Mouse (Mus musculus) CH12F3 (cell line): ENCODE measurements around the gene C1qb.

ENCODE experiments used
- in situ Hi-C: fragments of 300-500 bp; cut with MboI; formaldehyde crosslinking; loops from 2 replicates; pipeline ENCODE4 v1.14.3; 2020; ENCODE audit warnings: low sequenced_read_pairs

The C1qb gene

DNA sequence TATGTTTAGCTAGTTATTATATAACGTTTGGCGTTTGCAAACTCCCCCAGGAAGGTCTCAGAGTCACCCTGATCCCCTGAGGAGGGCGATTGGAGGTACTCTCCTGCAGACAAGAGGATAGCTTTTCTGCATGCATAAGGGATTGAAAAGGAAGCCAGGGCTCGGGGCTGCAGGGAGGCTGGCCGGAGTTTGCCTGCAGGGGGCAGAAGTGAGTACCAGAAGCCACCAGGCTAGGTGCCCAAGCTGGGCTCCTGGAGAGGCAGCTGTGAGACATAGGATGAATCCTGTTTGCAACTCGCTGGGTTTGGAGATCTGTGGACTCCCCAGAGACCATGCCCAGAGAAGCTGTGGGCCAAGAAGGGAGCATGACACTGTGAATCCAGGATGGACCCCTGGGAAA lies 30.9 kb downstream of the C1qb start:
- in situ Hi-C loops = no loop called here

DNA sequence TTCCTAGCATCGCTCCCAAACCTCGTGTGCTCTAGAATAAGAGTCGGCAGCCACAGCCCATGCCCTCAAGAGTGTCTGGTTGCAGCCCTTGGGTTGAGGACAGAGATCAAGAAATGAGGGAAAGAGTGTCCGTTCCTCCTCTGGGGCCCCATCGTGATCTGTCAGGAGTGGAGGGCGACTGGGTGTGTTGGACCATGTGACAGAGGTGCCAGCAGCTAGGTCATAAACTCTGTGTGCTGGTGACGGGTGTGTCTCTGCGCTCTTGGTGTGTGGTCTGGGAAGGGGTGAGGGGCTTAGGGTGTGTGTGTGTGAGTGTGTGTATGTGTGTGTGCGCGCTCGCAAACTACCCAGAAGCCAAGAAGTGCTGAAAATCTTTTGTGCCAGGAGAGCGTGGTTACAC lies 33.0 kb downstream of the C1qb start:
- in situ Hi-C loops = no loop called here

DNA sequence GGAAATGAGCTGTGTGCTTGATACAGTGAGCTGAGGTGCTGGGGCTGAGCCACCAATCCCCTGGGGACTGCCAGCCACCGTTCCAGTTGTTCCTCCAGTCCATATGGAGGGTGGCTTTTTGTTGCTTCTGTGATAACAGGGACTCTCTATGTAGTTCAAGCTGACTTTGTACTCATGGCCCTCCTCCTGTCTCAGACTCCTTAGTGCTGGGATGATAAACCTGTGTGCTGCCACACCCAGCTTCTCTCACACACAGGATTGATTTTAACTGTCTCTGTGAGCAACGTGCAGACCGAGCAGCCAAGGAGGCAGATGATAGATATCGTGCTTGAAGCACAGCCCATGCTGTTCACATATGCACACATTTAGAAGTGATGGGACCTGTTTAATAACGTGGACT lies 33.9 kb downstream of the C1qb start:
- in situ Hi-C loops = no loop called here

DNA sequence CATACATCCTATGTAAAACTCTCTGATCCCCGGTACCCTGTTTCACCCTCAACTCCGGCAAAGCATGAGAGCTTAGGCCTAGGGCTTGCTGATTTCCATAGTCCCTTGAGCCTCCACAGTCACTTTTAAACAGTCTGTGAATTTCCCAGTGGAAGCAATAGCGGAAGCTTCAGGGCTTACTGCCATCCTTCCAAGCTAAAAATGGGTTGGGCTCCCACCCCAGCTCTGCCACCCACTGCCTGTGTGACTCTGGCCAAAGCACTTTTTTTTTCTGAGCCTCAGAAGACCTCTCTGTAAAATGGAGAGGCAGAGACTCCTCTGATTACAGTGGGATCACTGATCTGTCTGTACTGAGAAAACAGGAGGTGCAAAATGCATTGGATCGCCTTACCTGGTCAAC lies 37.4 kb downstream of the C1qb start:
- in situ Hi-C loops = loop anchor here (10.0 kb wide), 1 partner anchor 174 kb away; no protein-coding TSS in a partner anchor

DNA sequence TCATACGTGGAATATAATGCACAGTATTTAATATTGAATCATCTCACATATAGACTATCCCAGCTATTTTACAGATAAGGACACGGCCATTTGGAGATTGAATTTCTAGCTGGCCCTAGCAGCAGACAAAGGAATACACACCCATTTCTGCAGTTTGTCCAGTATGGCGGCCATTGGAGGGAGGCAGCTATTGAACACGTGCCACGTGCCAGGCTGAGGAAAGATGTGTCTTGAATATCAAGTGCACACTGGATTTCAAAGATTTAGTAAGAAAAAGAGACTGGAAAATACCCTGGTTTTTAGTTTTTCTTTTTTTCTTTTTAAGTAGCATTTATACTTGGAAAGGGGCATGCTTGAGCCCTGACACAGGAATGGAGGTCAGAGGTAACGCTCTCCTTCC lies 38.8 kb downstream of the C1qb start:
- in situ Hi-C loops = loop anchor here (10.0 kb wide), 1 partner anchor 172 kb away; no protein-coding TSS in a partner anchor

DNA sequence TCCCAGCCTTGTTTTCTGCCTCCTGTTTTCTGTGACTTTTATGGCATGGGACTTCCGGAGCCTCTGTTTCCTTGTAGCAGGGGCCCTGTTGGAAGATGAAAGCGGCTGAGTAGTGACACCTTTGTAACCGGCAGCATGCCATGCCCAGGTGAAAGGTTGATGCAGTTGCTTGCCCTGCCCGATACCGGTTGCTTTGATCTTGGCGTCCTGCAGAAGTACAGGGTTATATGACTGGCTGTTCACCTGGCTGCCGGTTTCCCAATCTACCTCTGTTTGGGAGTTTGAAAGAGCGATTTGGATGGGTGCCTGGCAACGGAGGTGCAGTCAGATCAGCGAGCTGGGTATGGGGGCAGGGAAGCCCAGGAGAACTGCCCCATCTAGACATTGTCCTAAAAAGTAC lies 43.2 kb downstream of the C1qb start:
- in situ Hi-C loops = loop anchor here (10.0 kb wide), 1 partner anchor 168 kb away; no protein-coding TSS in a partner anchor

DNA sequence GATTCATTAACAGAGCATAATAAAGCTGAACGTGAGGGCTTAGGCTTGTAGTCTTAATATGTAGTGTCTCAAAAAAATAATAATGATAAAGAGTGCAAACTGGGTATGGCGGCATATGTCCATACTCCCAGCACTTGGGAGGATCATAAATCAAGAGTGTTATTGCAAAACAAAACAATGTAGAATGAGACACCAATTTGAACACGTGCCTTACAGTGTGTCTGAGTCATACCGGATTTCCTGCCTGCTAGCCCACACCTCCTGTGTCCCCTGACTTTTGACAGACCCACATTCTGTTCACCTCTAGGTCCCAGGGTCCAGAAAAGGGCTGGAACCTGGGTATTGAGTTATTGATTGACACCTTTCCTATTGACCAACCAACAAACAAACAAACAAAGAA lies 44.0 kb downstream of the C1qb start:
- in situ Hi-C loops = loop anchor here (10.0 kb wide), 1 partner anchor 167 kb away; no protein-coding TSS in a partner anchor

DNA sequence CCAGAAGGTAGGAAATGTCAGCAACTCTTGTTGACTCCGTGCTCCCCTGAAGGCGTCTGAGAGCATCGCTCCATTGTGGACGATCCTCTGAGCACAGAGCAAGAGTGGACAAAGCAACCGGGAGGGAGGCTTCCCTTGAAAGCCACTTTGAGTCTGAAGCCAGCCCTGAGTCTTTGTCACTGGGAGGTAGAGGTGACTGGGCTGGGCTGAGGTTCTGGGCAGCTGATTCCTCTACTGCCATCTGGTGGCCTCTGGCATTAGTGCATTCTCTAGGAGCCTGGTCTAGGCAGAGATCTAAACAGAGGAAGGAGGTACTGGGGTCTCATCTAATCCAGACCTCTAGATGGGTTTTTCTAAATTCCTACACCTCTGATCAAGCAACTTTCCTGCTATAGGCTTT lies 44.9 kb downstream of the C1qb start:
- in situ Hi-C loops = loop anchor here (10.0 kb wide), 1 partner anchor 166 kb away; no protein-coding TSS in a partner anchor

DNA sequence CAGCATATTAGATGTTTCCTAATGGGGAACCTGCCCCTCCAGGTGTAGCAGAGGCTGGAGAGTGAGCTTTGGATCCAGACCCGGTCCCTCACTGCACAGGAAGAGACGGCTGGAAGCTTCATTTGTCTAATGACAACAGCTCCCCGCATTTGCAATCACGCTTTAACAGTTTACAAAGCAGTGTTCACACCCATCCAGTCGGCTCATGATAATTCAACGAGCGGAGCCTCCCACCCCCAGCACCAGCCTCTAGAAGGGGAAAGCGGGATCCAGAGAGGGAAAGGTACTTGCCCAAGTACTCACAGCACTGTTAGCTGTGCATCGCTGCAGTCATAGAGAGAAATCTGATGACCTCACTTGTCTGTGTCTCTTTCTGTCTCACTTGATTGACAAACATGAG lies 47.5 kb downstream of the C1qb start:
- in situ Hi-C loops = no loop called here

DNA sequence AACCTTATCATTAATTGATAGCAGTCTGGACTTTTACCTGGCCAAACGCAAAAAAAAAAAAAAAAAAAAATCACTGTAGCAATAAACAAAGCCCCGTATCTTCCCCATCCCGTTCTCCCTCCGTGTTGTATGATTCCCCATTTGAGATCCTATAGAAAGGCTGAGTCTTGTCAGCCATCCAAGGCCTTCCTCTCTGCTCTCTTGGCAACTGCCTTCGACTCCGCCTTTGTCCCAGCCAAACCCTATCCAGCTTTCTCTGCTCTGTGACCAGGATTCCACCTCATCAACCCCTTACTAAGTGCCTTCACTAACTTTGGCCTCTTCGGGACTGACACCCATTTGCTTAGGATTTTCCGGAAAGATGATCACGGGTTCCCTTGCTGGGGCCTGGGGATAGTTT lies 48.0 kb downstream of the C1qb start:
- in situ Hi-C loops = no loop called here

DNA sequence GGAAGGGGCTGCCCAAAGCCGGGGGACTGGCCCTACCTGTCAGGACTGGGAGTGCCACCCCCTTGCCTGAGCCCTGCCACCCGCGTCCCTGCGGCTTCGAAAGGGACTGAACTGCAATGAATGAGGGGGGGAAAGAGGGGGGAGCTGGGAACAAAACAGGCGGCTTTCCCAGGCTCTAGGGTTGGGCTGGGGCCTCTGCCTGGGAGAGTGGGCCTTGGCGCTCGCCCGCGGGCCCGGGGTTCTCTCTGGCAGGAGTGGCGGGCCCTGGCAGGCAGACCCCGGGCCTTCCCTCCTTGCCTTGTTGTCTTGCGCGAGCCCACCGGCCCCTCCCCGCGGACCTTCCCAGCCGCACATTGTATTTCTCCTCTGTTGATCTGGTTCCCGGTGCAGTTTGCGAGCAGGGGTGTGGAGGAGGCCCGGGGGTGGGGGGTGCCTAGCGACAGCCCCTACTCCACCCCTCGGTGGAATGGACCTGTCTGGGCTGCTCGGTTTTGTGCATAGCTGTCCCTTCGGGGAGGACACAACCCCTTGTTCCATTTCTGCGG lies 49.5 kb downstream of the C1qb start:
- in situ Hi-C loops = no loop called here

DNA sequence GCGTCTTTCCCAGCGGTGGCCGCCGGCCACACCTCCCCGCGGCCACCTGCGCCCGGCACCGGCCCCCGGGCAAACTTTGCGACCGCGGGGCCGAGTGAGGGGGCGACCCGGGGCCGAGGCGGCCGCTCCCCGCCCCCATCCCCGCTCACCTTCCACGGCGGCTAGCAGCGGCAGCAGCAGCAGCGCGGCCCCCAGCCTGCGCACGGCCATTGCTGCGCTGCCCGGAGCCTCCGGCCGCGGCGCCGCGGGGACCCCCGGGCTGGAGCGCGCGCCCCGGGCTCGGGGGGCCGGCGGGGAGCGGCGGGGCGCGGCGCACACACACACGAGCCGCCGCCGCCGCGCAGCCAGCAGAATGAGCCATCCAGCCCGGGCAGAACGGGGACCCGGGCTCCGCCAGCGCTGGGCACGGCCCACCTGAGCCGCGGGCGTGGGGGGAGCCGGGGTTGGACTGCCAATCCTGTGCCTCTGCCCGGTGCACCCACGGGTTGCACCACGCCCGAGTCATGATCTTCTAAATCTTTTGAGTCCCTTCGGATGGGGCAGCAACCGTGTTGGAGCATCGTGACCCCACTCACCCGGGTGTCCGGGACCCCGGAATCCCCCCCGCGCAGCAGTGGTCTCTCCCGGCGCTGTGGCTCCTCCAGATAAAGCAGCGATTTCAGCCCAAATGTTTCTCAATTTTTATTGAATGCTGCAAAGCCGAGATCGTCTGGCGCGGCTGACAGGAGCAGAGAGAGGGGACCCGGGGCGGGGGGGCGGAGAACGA lies 50.2 kb downstream of the C1qb start, which contains the start of gene Ephb2:
Gene Ephb2 (minus strand): TSS at position 368 of the 766 bp plus-strand sequence.
- in situ Hi-C loops = no loop called here

DNA sequence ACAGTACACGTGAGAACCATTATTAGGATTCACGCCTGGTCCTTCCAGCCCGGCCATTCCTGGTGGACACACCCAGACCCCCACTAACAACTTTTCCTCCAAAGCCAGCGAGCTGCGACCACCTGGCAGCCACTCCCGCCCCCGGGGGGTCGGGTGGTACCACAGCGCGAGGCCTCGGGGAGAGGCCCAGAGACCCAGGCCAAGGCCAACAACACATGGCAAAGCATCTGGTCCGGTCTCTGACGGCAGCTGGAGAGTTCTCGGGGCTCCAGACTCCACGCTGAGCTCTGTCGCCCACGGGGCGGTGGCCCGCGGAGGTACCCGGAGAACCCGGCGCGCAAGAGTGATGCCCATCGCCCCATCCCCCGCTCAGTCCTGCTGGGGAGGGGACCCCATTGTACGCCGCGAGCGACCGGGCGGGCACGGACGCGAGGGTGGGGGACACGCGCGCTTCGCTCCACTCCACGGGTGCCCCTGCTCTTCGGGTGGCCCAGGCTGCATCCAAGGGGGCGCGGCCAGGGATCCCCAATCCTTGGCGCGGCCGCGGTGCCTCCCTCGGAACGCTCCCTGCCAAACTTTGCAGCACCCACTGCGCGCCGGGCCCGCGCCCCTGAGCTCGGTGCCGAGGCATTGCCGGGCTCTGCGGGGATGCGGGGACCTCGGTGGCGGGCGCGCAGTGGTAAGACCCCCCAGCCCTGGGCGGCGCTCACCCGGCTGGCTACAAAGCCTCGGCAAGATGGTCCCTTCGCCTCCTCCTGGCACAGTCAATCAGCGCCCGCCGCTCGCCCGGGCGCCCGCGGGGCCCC lies 51.0 kb downstream of the C1qb start:
- in situ Hi-C loops = no loop called here

DNA sequence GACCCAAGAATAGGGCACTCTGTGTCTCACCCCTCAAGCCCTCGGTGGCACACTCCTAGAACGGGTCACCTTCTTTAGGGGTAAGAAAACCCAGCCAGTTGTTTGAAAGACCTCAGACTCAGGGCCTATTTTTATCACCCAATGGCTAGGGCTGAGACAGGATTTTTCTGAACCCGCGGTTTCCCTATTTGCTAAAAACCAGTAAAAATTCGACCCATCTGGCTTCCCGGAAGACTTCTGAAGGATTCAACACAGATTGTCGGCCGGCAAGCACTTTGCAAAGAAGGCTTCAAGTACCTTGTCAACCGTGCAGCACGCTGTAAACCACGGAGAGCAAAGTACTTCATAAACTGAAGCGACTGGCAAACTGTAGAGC lies 51.6 kb downstream of the C1qb start:
- in situ Hi-C loops = no loop called here

DNA sequence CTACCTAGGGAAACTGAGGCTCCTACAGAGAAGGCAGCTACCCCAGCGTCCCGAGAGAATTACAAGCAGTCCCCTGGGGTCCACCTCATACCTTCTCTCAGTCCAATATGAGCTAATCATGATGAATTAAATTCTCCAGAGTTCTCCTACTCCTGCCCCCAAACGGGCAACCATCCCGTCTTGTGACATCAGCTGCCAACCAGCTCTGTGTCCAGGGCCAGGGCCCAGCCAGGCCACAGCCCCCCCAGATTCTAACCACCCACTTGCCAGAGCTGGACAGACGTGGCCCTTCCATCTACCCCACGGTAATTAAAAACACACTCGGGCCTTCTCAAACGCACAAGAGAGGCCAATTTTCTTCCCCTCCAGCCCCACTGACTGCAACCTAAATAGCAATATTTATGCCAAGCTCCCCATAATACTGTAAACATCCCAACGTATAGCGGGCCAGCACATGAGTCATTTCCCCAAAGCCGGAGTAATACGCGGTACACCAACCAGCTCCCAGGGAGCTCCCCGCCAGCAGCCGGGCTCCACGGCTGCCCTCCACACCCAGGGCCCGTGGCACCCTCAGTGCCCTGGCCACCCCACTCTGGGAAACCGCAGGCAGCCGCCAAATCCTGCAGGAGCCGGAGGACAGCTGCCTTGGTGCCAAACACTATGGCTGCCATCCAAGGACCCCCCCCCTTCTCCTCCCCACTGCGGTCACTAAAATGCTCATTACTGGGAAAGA lies 52.2 kb downstream of the C1qb start:
- in situ Hi-C loops = no loop called here

DNA sequence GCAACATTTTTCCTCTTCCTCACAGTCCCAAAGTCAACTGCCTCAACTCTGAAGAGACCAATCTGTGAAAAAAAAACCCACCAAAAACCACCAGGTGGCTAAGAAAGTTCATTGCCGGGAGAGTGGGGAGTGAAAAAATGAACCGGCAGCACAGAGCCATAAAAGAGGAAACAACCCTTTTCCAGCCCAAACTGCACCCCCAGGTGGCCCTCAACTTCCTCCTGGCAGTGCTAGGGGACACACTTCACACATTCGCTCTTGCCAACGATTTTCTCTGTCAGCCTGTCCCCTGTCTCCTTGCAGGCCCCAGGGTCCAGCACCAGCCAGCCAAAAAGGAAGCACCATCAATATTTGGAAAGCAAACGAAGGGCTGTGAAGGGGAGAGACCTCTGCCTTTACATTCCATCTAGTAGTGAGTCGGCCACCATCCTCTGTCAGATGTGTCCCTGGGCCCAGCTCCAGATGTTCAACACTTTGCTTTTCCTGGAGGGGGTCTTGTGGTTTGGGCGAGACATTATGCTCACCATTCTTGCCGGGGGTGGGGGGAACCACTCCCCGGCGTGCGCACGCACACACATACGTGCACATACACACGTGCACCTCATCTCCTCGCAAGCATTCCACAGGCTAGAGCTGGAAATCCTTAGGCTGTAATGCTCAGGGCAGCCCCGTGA lies 53.3 kb downstream of the C1qb start:
- in situ Hi-C loops = no loop called here

DNA sequence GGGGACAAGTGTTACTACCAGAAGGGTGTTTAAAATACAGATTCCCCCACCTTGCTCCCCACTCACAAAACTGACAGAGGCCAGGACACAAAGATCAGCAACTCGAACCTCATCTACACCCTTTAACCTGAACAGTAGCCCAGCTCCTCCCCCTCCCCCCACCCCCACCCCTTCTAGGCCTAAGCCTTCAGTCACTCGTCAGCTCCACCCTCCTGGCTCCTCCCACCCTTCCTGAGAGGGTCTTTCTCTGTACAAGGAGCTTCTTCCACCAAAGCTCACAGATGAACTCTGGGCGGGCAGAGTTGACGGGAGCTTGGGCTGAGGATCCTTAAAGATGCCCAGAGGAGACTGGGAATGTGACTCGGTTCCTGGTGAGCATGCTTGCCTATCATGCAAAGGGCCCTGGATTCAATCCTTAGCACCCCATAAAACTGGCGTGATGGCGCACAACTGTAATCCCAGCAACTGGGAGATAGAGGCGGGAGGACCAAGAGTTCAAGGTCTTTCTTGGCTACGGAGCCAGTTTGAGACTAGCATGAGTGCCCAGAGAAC lies 55.6 kb downstream of the C1qb start:
- in situ Hi-C loops = no loop called here
